Mouse (Mus musculus): ENCODE measurements around the gene Aamp. TPM values are rescaled to one million over a fixed set of nuclear protein-coding genes. Genes with fewer than 3 reads are reported as not detected.

Gene Aamp
- polyA plus RNA-seq, 1 experiment = 102 TPM

- WGBS = 40% methylated on average over 6 of the region's 6 CpGs
- Histone ChIP-seq H3K27me3 (ENCODE audit: control insufficient read depth, insufficient read depth, low read length) (no peaks in the 10 kb centered on the region), H3K4me1 (ENCODE audit: control insufficient read depth, insufficient read depth, insufficient read length) (peaks cover 38% of the 10 kb centered on the region), H3K27ac (ENCODE audit: insufficient read depth, low read length) (peak overlapping the region; percentile 56), H3K4me3 (ENCODE audit: extremely low read depth, insufficient read depth, insufficient read length) (no peak overlapping the region), H3K36me3 (ENCODE audit: control insufficient read depth, insufficient read depth, low read length) (no peaks in the 10 kb centered on the region)
- DNase-seq (ENCODE audit: low read depth in 1 of 2, low spot score in 2 of 2) = no peak
- no peak for TF ChIP-seq POLR2A (IDR thresholded peaks at IDR 0.05; ENCODE audit: low read depth, low read length)
- no peak for TF ChIP-seq CTCF (IDR thresholded peaks at IDR 0.05; ENCODE audit: extremely low read depth, insufficient read depth, insufficient read length, insufficient replicate concordance)
These were observed 44.2 kb downstream of the Aamp start for GRCm38 (mm10) chr1:74240311-74240710.

- peak overlapping the region; percentile 31; the same call in 1 of the 2 replicates for H3K4me3 ChIP-seq (ENCODE audit: extremely low read depth, insufficient read depth, insufficient read length)
- 4% methylated on average over 11 of the region's 11 CpGs for WGBS
- H3K36me3 ChIP-seq (ENCODE audit: control insufficient read depth, insufficient read depth, low read length) = no peaks in the 10 kb centered on the region
- peaks cover 35% of the 10 kb centered on the region for H3K4me1 ChIP-seq (ENCODE audit: control insufficient read depth, insufficient read depth, insufficient read length)
- H3K27ac ChIP-seq (ENCODE audit: insufficient read depth, low read length) = peak overlapping the region; percentile 44
- no peak for TF ChIP-seq CTCF (IDR thresholded peaks at IDR 0.05; ENCODE audit: extremely low read depth, insufficient read depth, insufficient read length, insufficient replicate concordance)
- no peak for TF ChIP-seq POLR2A (IDR thresholded peaks at IDR 0.05; ENCODE audit: low read depth, low read length)
- peak in 1 of 2 experiments; percentile 23 for DNase-seq (ENCODE audit: low read depth in 1 of 2, low spot score in 2 of 2)
- no peaks in the 10 kb centered on the region for H3K27me3 ChIP-seq (ENCODE audit: control insufficient read depth, insufficient read depth, low read length)
These were observed 44.9 kb downstream of the Aamp start for GRCm38 (mm10) chr1:74239618-74240017.

- peaks cover 31% of the 10 kb centered on the region for H3K4me1 ChIP-seq (ENCODE audit: control insufficient read depth, insufficient read depth, insufficient read length)
- peak overlapping the region; percentile 44 for H3K27ac ChIP-seq (ENCODE audit: insufficient read depth, low read length)
- DNase-seq (ENCODE audit: low read depth in 1 of 2, low spot score in 2 of 2) = no peak
- no peaks in the 10 kb centered on the region for H3K36me3 ChIP-seq (ENCODE audit: control insufficient read depth, insufficient read depth, low read length)
- no peaks in the 10 kb centered on the region for H3K27me3 ChIP-seq (ENCODE audit: control insufficient read depth, insufficient read depth, low read length)
- H3K4me3 ChIP-seq (ENCODE audit: extremely low read depth, insufficient read depth, insufficient read length) = peak overlapping the region; percentile 40; the same call in 1 of the 2 replicates
- WGBS = 8% methylated on average over 7 of the region's 7 CpGs
- TF ChIP-seq CTCF (IDR thresholded peaks at IDR 0.05; ENCODE audit: extremely low read depth, insufficient read depth, insufficient read length, insufficient replicate concordance) = no peak
- no peak for TF ChIP-seq POLR2A (IDR thresholded peaks at IDR 0.05; ENCODE audit: low read depth, low read length)
These were observed 45.4 kb downstream of the Aamp start for GRCm38 (mm10) chr1:74239162-74239561.

- WGBS = 0% methylated on average over 1 of the region's 1 CpGs
- Histone ChIP-seq H3K36me3 (ENCODE audit: control insufficient read depth, insufficient read depth, low read length) (no peaks in the 10 kb centered on the region), H3K27me3 (ENCODE audit: control insufficient read depth, insufficient read depth, low read length) (no peaks in the 10 kb centered on the region), H3K27ac (ENCODE audit: insufficient read depth, low read length) (peak overlapping the region; percentile 97; the same call in 1 of the 2 replicates), H3K4me1 (ENCODE audit: control insufficient read depth, insufficient read depth, insufficient read length) (peaks cover 21% of the 10 kb centered on the region), H3K4me3 (ENCODE audit: extremely low read depth, insufficient read depth, insufficient read length) (peak overlapping the region; percentile 46)
- TF ChIP-seq CTCF (IDR thresholded peaks at IDR 0.05; ENCODE audit: extremely low read depth, insufficient read depth, insufficient read length, insufficient replicate concordance) (no peak), POLR2A (IDR thresholded peaks at IDR 0.05; ENCODE audit: low read depth, low read length) (no peak; the same call in 1 of the 2 replicates)
- peak in 1 of 2 experiments; percentile 17 for DNase-seq (ENCODE audit: low read depth in 1 of 2, low spot score in 2 of 2)
These were observed 46.4 kb downstream of the Aamp start for GRCm38 (mm10) chr1:74238136-74238535.

GRCm38 (mm10) chr1:74237671-74238070 is 46.9 kb downstream of the Aamp start:
- H3K4me3 ChIP-seq (ENCODE audit: extremely low read depth, insufficient read depth, insufficient read length) = peak overlapping the region; percentile 46
- TF ChIP-seq POLR2A (IDR thresholded peaks at IDR 0.05; ENCODE audit: low read depth, low read length) = no peak
- TF ChIP-seq CTCF (IDR thresholded peaks at IDR 0.05; ENCODE audit: extremely low read depth, insufficient read depth, insufficient read length, insufficient replicate concordance) = no peak
- no peaks in the 10 kb centered on the region for H3K27me3 ChIP-seq (ENCODE audit: control insufficient read depth, insufficient read depth, low read length)
- no peak for DNase-seq (ENCODE audit: low read depth in 1 of 2, low spot score in 2 of 2)
- peak overlapping the region; percentile 97; the same call in 1 of the 2 replicates for H3K27ac ChIP-seq (ENCODE audit: insufficient read depth, low read length)
- H3K4me1 ChIP-seq (ENCODE audit: control insufficient read depth, insufficient read depth, insufficient read length) = peaks cover 19% of the 10 kb centered on the region
- H3K36me3 ChIP-seq (ENCODE audit: control insufficient read depth, insufficient read depth, low read length) = no peaks in the 10 kb centered on the region
- WGBS = 2% methylated on average over 5 of the region's 5 CpGs

GRCm38 (mm10) chr1:74236590-74237317 is 47.8 kb downstream of the Aamp start:
- Histone ChIP-seq H3K4me1 (ENCODE audit: control insufficient read depth, insufficient read depth, insufficient read length) (peaks cover 16% of the 10 kb centered on the region), H3K27ac (ENCODE audit: insufficient read depth, low read length) (peak overlapping the region; percentile 97), H3K4me3 (ENCODE audit: extremely low read depth, insufficient read depth, insufficient read length) (peak overlapping the region; percentile 78), H3K27me3 (ENCODE audit: control insufficient read depth, insufficient read depth, low read length) (no peaks in the 10 kb centered on the region), H3K36me3 (ENCODE audit: control insufficient read depth, insufficient read depth, low read length) (no peaks in the 10 kb centered on the region)
- TF ChIP-seq CTCF (IDR thresholded peaks at IDR 0.05; ENCODE audit: extremely low read depth, insufficient read depth, insufficient read length, insufficient replicate concordance) = no peak
- no peak; the same call in 1 of the 2 replicates for TF ChIP-seq POLR2A (IDR thresholded peaks at IDR 0.05; ENCODE audit: low read depth, low read length)
- under 1% methylated on average over 44 of the region's 57 CpGs for WGBS
- peak in 1 of 2 experiments; percentile 62 for DNase-seq (ENCODE audit: low read depth in 1 of 2, low spot score in 2 of 2)
